Mouse (Mus musculus): ENCODE data around the gene Nek7. TPM values are rescaled to one million over a fixed set of nuclear protein-coding genes. Genes with fewer than 3 reads are reported as not detected.

Gene Nek7
- 10 to 100 TPM; 57.2 to 57.5 TPM for total RNA-seq (2021)
- long read RNA-seq, experiment 1, full-length matches to known transcripts, result 127 of 140 reads
- long read RNA-seq, experiment 1, partial matches to known transcripts, result 4 of 140 reads
- long read RNA-seq, experiment 1, other reads (novel, unspliced or antisense), result 9 of 140 reads
- long read RNA-seq, experiment 2, full-length matches to known transcripts, result 107 of 123 reads
- long read RNA-seq, experiment 2, partial matches to known transcripts, result 3 of 123 reads
- long read RNA-seq, experiment 2, other reads (novel, unspliced or antisense), result 13 of 123 reads

DNA sequence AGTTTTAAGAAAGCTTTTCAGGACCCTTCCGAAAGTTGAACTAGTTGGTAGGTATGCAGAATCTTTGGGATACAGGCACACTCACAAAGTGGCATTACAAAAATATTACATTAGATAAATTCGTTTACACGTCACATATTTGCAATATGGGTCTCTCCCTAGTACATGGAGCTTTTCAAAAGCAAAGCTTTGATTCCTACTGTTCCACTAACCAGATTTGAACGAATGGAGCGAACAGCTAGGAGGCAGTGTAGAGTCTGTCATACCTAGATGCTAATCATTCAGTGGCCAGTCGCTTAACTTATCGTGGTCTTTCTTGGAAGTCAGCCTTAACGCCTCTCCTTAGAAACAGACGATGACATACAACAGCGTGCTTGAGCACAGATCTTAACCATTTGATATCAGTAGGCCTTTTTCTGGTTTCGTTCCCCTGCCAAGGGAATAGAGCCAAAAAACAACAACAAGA is at the start of gene Nek7:
Gene Nek7 (minus strand): TSS at position 146 of the 466 bp plus-strand sequence.
- DNase-seq, result no peak

GRCm38 (mm10) chr1:138662342-138662741 is 42.4 kb upstream of the Nek7 start:
- no peak for DNase-seq

DNA sequence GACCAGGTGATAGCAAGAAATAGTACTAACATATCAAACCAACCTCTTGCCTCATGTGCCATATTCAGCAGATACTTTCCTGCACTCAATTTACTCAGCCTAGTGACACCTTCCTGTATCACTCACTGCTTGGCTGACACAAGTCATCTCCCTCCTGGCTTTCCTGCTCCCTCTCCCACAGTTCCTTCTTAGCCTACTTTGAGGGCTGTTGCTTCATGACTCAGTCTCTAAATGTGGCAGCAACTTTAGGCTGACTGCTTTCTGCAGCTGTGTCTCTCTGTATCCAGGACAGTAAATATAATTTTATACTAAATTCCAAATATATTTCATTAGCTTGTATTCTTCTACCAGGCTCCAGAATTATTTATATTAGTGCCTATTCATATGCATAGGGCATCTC is 34.3 kb upstream of the Nek7 start:
- no peak for DNase-seq

DNA sequence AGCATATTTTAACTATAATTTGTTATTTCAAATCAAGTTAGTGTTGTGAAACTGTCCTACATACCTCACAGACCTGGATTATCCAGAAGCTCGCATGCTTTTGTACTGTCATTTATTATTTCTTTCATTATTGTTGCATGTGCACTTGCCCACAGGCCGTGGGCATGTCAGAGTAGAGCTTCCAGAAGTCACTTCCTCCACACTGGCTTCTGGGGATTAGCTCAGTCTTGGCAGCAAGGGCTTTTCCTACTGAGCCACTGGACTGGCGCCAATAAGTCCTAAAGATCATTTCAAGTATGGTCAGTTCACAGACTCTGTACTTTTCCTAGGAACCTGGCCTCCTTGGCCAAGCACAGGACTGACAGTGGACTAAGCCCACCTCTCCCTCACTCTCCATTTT is 25.1 kb upstream of the Nek7 start:
- no peak for DNase-seq

GRCm38 (mm10) chr1:138643306-138643830 is 23.4 kb upstream of the Nek7 start:
- DNase-seq, result no peak

DNA sequence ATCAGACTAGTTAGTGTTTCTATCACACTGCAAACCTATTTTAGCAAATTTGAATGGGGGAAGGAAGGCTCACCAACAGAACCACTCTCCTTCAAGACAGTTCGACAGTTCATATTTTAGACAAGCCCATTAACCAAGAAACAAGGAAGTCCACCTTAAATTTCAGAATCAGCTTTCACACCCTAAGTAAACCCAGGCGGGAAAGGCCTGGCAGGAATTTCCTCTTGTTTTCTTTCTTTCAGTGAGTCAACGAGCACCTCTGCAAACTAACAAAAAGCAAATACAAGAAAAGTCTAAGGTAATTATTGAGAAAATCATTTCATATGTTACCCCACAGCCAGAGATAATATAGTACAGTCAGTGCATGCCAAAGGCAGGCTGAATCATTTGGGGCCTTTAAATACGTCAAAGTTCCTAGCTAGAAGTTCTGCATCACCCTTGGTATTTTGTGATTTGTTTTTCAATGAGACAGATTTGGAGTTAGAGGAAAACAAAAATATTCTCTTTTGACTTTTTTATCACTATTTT is 21.1 kb upstream of the Nek7 start:
- no peak for DNase-seq

DNA sequence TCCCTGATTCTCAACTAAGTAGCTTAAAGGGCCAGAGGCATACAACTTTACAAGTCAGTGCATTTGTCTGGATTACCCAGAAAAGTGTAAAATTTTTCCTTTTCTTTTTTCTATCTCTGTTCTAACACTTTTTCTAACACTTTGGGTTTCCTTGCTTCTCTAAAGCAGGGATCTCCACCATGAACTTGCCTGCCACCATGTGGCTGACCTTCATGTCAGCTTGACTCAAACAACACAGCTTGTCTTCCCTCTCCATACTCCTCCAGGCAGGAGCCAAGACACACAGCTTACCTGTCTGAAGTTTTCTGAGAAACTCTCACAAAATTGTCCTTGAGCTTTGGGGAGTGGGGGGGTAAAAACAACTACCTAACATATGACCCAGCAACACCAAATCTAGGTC is 17.9 kb upstream of the Nek7 start:
- DNase-seq, result peak; percentile 37

- no peak for DNase-seq
Measured at GRCm38 (mm10) chr1:138634561-138634960, 14.6 kb upstream of the Nek7 start.

- no peak for DNase-seq
Measured at GRCm38 (mm10) chr1:138628919-138629318, 9.0 kb upstream of the Nek7 start.

DNA sequence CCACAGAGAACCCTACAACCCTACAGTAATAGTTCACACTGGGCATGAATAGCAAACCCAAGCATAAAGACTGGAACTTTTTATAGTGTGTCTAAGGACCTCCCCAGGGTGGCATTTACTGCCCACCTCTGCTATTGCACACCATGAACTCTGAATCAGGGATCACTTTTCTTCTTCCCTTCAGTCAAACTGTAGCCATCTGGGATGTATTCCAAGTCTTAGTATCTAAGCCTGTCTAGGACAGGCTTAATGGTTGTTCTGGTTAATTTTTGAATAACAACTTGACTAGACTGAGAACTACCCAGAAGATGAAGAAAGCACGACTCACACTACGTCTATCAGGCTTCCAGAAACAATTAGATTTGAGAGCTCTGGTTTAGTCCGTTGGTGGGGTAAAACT is 8.5 kb upstream of the Nek7 start:
- no peak for DNase-seq

- DNase-seq, result no peak
Measured at GRCm38 (mm10) chr1:138627804-138628203, 7.9 kb upstream of the Nek7 start.

DNA sequence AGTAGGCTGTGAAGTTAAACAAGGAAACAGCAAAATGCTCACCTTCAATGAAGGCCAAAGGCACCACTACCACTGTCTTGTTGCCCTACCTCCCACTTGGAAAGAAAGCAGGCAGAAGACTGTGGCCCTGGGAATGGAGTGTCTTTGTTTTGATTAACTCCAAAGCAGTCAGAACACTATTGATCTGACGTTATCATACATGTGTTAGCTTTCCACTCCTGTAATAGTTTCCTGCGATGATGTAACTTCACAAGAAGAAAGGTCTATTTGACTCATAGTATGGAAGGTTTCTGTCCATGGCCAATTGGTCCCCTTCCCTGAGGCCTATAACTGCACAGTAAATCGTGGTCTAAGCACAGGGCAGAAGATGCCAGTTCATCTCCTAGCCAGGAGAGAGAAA is 6.3 kb upstream of the Nek7 start:
- DNase-seq, result no peak

DNA sequence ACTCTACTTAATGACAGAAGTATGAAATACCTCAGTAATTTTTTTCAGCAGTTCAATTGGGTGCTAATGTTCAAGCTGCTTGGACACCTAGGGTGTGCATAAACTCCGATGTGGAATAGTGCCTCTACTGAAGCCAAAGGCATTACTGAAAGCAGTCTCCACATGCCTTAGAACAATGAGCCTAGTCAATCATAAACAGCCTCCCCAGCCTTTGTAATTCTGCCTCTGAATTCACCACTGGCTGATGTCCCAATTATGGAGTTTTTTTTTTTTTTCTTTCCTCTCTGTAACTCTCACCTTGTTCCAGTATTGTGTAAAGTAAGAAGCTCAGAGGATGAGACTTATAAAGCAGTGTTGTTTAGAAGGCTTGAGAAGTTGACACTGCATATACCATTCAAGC is 3.9 kb upstream of the Nek7 start:
- no peak for DNase-seq

DNA sequence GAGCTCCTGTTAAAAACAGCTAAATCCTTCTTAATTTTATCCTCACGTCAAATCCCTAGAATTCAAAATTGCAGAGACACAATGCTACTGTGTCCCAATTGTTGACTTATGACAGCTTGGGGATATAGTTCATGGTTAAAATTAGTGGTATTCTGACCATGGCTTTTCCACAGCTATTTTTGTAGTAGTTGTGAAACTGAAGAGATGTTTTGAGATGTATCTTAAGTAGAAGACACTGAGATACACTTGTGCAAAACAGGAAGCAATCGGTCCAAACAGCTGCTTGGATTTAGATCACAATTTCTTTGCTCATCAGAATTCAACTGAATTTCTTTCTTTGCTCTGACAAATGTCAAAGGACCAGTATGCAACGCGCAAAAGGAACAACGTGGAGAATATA is 2.9 kb upstream of the Nek7 start:
- no peak for DNase-seq

DNA sequence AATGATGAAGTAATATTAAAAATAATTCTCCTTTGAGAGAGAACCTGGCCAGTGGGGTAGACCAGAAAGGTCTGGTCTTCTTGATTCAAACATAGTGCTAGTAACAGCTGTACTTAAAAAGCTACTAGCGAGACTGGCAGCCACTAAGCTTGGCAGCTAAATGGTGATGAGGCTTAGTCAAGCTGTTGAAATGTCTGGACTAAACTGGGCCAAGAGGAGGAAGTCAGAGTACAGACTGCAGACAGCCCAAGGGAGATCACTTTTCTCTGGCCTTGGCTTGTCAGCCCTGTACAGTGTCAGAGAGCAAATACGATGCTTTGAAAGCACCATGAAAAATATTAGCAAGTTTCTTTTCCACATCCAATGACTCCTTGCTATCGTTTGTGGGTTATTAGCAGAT is 2.5 kb upstream of the Nek7 start:
- peak; percentile 62 for DNase-seq

GRCm38 (mm10) chr1:138619114-138619971 is 598 bp downstream of the Nek7 start:
- peak; percentile 96 for DNase-seq

GRCm38 (mm10) chr1:138618012-138618354 is 2.0 kb downstream of the Nek7 start:
- DNase-seq, result peak; percentile 85

- DNase-seq, result peak; percentile 12
Measured at GRCm38 (mm10) chr1:138617279-138618011, 2.5 kb downstream of the Nek7 start.

GRCm38 (mm10) chr1:138615388-138615787 is 4.6 kb downstream of the Nek7 start:
- DNase-seq, result no peak

DNA sequence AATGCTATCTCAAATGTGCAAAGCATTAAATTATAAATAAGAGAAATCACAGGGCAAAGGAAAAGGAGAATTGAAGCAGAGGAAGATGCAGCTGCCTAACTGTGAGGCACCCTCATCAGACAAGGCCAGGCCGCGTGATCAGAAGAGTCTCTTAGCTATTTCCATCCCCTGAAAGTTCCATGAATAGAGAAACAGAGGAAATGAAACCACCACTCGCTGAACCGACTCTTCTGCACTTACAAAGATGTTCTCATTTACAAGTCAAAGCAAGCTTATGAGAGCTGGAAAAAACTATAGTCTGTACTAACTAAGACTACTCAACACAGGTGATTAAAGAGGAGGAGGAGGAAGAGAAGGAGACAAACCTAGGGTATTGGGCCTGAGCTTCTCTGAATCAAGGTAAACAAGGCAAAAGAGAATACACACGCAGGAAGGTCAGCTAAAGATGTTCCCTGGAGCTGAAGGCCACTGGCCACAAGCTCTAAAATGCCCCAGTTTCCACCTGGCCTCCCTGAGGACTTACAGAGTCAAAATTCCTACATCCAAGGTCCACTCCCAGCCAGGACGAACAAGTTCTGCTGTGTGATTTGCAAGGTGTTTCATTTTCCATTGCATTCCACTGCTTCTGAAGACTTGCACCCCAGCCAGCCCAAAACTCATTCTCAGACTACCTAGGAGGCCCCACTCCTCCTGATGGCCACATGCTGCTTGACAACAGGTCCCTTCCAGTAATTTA is 5.2 kb downstream of the Nek7 start:
- no peak for DNase-seq

DNA sequence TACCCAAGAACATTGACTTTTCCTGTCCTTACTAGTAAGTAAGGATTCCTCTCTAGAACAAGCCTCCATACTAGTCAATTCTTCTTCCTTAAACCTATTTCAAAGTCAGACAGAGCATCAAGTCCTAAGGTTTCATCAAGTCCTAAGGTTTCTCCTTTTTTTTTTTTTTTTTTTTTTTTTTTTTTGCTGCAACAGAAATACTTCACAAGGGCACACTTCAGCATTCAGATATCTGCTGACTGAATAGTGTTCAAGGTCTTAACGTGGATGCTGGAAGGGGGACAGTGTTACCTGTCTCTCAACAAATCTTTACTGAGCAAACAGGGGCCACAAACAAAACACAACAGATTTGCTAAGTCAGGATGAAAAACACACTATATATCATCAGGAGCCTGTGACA is 7.8 kb downstream of the Nek7 start:
- DNase-seq, result no peak

DNA sequence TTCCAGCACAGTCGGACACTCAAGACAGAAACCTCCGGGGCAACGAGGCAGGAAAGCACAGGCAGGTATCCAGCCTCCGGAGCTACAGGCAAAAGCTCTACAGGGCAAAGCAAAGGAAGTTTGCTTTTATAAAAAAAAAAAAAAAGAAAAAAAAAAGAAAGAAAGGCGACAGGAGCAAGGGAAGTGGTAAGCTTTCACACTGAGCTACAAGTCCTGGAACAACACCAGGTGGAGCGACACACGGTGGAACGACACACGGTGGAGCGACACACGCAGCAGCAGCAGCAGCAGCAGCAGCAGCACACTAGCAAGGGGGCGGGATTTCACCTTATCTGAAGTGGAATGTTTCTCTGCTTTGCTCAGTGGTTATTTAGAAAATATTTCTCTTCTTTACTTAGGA is 10.8 kb downstream of the Nek7 start:
- DNase-seq, result no peak
